26 mouse cellular contexts compared by ENCODE assay signal in genomic region chr3:57304484-57304883, GRCm38 (mm10). TPM values are rescaled to one million over a fixed set of nuclear protein-coding genes. Genes with fewer than 3 reads are reported as not detected.
DNase-seq lines count a peak whose midpoint lies in the region; ATAC-seq and TF ChIP-seq lines count a peak whose summit lies in the region.
"Had no signal": no experiment of that assay in that cellular context is flagged by ENCODE, and none has a peak within 500 bp of the region (broad histone marks: within the 10 kb centered on the region; RNA-seq: fewer than 3 reads in every experiment).

No protein-coding gene starts in this region.

- ATAC-seq in embryonic facial prominence, embryonic 12.5 days (ENCODE audit: insufficient number of reproducible peaks, insufficient read depth, low FRiP score, low TSS enrichment), result no peak
- no peak for ATAC-seq in kidney, embryonic 15.5 days (replicated peaks; ENCODE audit: low FRiP score)
- ATAC-seq in embryonic facial prominence, embryonic 13.5 days (ENCODE audit: insufficient number of reproducible peaks, insufficient read depth, low FRiP score, low TSS enrichment, low read depth), result no peak
- ATAC-seq: activated CD4-positive, CD25-positive, alpha-beta regulatory T cell, adult 4 months; forebrain, embryonic 14.5 days; hindbrain, postnatal 0 days; liver, postnatal 0 days; midbrain, embryonic 15.5 days had no signal

- no peak overlapping the region for H3K4me3 ChIP-seq in embryonic facial prominence, embryonic 12.5 days
- H3K4me3 ChIP-seq in embryonic facial prominence, embryonic 10.5 days, result no peak overlapping the region
- H3K4me3 ChIP-seq in kidney, adult 2 months (ENCODE audit: insufficient read depth, low read depth, low read length), result no peak overlapping the region
- H3K4me3 ChIP-seq in kidney, embryonic 15.5 days (replicated peaks), result no peak overlapping the region
- no peak overlapping the region for H3K4me3 ChIP-seq in C2C12 (ENCODE audit: insufficient read depth, poor library complexity, severe bottlenecking)
- H3K4me3 ChIP-seq in embryonic facial prominence, embryonic 13.5 days, result no peak overlapping the region
- H3K4me3 ChIP-seq: erythroblast, embryonic 14.5 days; midbrain, embryonic 15.5 days; neural tube, embryonic 13.5 days had no signal

- H3K4me2 ChIP-seq in embryonic facial prominence, embryonic 12.5 days (replicated peaks), result no peak overlapping the region
- H3K4me2 ChIP-seq in kidney, embryonic 15.5 days, result no peak overlapping the region
- H3K4me2 ChIP-seq in embryonic facial prominence, embryonic 13.5 days, result no peak overlapping the region
- H3K4me2 ChIP-seq: liver, embryonic 11.5 days; midbrain, embryonic 15.5 days; neural tube, embryonic 13.5 days had no signal

- WGBS in embryonic facial prominence, embryonic 12.5 days, result 42% methylated on average over 5 of the region's 5 CpGs
- WGBS in embryonic facial prominence, embryonic 10.5 days, result 64% methylated on average over 5 of the region's 5 CpGs
- 60% methylated on average over 5 of the region's 5 CpGs for WGBS in kidney, adult 2 months
- WGBS in kidney, embryonic 15.5 days, result 61% methylated on average over 5 of the region's 5 CpGs
- WGBS in embryonic facial prominence, embryonic 13.5 days, result 33% methylated on average over 5 of the region's 5 CpGs

- H3K9me3 ChIP-seq in embryonic facial prominence, embryonic 12.5 days, result no peaks in the 10 kb centered on the region
- H3K9me3 ChIP-seq in embryonic facial prominence, embryonic 10.5 days, result no peaks in the 10 kb centered on the region
- no peaks in the 10 kb centered on the region for H3K9me3 ChIP-seq in kidney, embryonic 15.5 days (replicated peaks)
- H3K9me3 ChIP-seq in embryonic facial prominence, embryonic 13.5 days, result no peaks in the 10 kb centered on the region
- H3K9me3 ChIP-seq: midbrain, embryonic 15.5 days; neural tube, embryonic 13.5 days had no signal

- no peak overlapping the region for H3K9ac ChIP-seq in embryonic facial prominence, embryonic 12.5 days
- no peak overlapping the region for H3K9ac ChIP-seq in kidney, embryonic 15.5 days
- H3K9ac ChIP-seq in embryonic facial prominence, embryonic 13.5 days, result no peak overlapping the region
- H3K9ac ChIP-seq: liver, postnatal 0 days; midbrain, embryonic 15.5 days; neural tube, embryonic 13.5 days had no signal

- H3K79me3 ChIP-seq in C2C12 (ENCODE audit: low read depth), result no peaks in the 10 kb centered on the region

- no peaks in the 10 kb centered on the region for H3K79me2 ChIP-seq in C2C12 (ENCODE audit: control insufficient read depth, insufficient read depth)

- no peak for DNase-seq in embryonic facial prominence, embryonic 10.5 days (ENCODE audit: low spot score)
- no peak for DNase-seq in kidney, adult 2 months
- DNase-seq in thymus, postnatal 36 days, result no peak
- DNase-seq in adrenal gland, adult 8-10 months, result no peak
- DNase-seq: adrenal gland, postnatal 10 days; cerebellum, adult 8-10 months; cerebellum, postnatal 36 days; gastrocnemius, postnatal 10 days; kidney, adult 11 months; liver, postnatal 0 days; retina, postnatal 1 day; right cerebral cortex, postnatal 25 days; thymus, postnatal 14 days had no signal

- H3ac ChIP-seq in C2C12 (ENCODE audit: control insufficient read depth, insufficient read length, low read depth), result no peak overlapping the region

- no peaks in the 10 kb centered on the region for H3K27me3 ChIP-seq in embryonic facial prominence, embryonic 12.5 days
- H3K27me3 ChIP-seq in embryonic facial prominence, embryonic 10.5 days (replicated peaks; ENCODE audit: low read depth, poor library complexity, severe bottlenecking), result no peaks in the 10 kb centered on the region
- H3K27me3 ChIP-seq in kidney, adult 2 months (replicated peaks; ENCODE audit: control insufficient read depth, insufficient read depth, low read length), result no peaks in the 10 kb centered on the region
- no peaks in the 10 kb centered on the region for H3K27me3 ChIP-seq in kidney, embryonic 15.5 days
- no peaks in the 10 kb centered on the region for H3K27me3 ChIP-seq in C2C12 (ENCODE audit: control insufficient read depth, insufficient read depth, insufficient read length)
- H3K27me3 ChIP-seq in embryonic facial prominence, embryonic 13.5 days, result no peaks in the 10 kb centered on the region
- H3K27me3 ChIP-seq: midbrain, embryonic 15.5 days; neural tube, embryonic 13.5 days had no signal

- peaks cover 16% of the 10 kb centered on the region; the same call in 1 of the 2 replicates for H3K4me1 ChIP-seq in embryonic facial prominence, embryonic 12.5 days
- H3K4me1 ChIP-seq in embryonic facial prominence, embryonic 10.5 days, result peaks cover 17% of the 10 kb centered on the region
- 0 out of 2 replicates have a peak, but pooled peaks cover 3% of the 10 kb centered on the region for H3K4me1 ChIP-seq in kidney, adult 2 months (ENCODE audit: control insufficient read depth, insufficient read depth, low read length)
- H3K4me1 ChIP-seq in kidney, embryonic 15.5 days, result peaks cover 2% of the 10 kb centered on the region; the same call in 1 of the 2 replicates
- peaks cover 26% of the 10 kb centered on the region for H3K4me1 ChIP-seq in embryonic facial prominence, embryonic 13.5 days
- H3K4me1 ChIP-seq: midbrain, embryonic 15.5 days; neural tube, embryonic 13.5 days had no signal

- H3K27ac ChIP-seq in embryonic facial prominence, embryonic 12.5 days, result peak overlapping the region; percentile 54; the same call in 1 of the 2 replicates
- H3K27ac ChIP-seq in embryonic facial prominence, embryonic 10.5 days (replicated peaks), result no peak overlapping the region
- H3K27ac ChIP-seq in kidney, adult 2 months (ENCODE audit: insufficient read depth, low read depth, low read length), result peak overlapping the region; percentile 31; the same call in 1 of the 2 replicates
- no peak overlapping the region for H3K27ac ChIP-seq in kidney, embryonic 15.5 days
- H3K27ac ChIP-seq in embryonic facial prominence, embryonic 13.5 days, result 0 out of 2 replicates have a peak overlapping the region, but pooled peaks have one; percentile 28
- H3K27ac ChIP-seq: hindbrain, postnatal 0 days; kidney, postnatal 0 days; midbrain, embryonic 15.5 days; neural tube, embryonic 13.5 days had no signal

- no peak for TF ChIP-seq CTCF in kidney, adult 2 months (conservative IDR thresholded peaks at IDR 0.05; ENCODE audit: insufficient read depth, insufficient read length, low read depth, low read length)
- TF ChIP-seq CTCF in C2C12 (IDR thresholded peaks at IDR 0.05; ENCODE audit: control insufficient read depth, insufficient read depth, insufficient read length), result no peak

- no peak for TF ChIP-seq POLR2A in kidney, adult 2 months (IDR thresholded peaks at IDR 0.05; ENCODE audit: low read depth, low read length)

- no peaks in the 10 kb centered on the region for H3K36me3 ChIP-seq in embryonic facial prominence, embryonic 12.5 days
- no peaks in the 10 kb centered on the region for H3K36me3 ChIP-seq in embryonic facial prominence, embryonic 10.5 days (replicated peaks)
- no peaks in the 10 kb centered on the region for H3K36me3 ChIP-seq in kidney, adult 2 months (ENCODE audit: control insufficient read depth, insufficient read depth, low read length)
- H3K36me3 ChIP-seq in kidney, embryonic 15.5 days, result no peaks in the 10 kb centered on the region
- H3K36me3 ChIP-seq in C2C12 (ENCODE audit: control insufficient read depth, insufficient read depth), result no peaks in the 10 kb centered on the region
- no peaks in the 10 kb centered on the region for H3K36me3 ChIP-seq in embryonic facial prominence, embryonic 13.5 days
- H3K36me3 ChIP-seq: midbrain, embryonic 15.5 days; neural tube, embryonic 13.5 days had no signal

TF ChIP-seq in C2C12, 6 proteins besides CTCF, POLR2A, EP300 and RAD21:
- TF ChIP-seq MYOG (IDR thresholded peaks at IDR 0.05; ENCODE audit: control insufficient read depth, extremely low read depth, insufficient read length), result no peak
- peak; percentile 73 for TF ChIP-seq USF1 (IDR thresholded peaks at IDR 0.05; ENCODE audit: low read depth)
- peak; percentile 89 for TF ChIP-seq FOSL1 (IDR thresholded peaks at IDR 0.05; ENCODE audit: insufficient read depth, low read length, poor library complexity, severe bottlenecking)
- TF ChIP-seq CEBPB (IDR thresholded peaks at IDR 0.05; ENCODE audit: low read depth), result peak; percentile 43
- no peak for TF ChIP-seq MYOD1 (IDR thresholded peaks at IDR 0.05; ENCODE audit: control insufficient read depth, insufficient read length, low read depth)
TF ChIP-seq in C2C12: peak in this region for 3.

RNA-seq across cellular contexts. Expression of gene Tm4sf1, which starts 2.7 kb away (rescaled TPM):
- polyA plus RNA-seq in embryonic facial prominence, embryonic 12.5 days (2016; fragmentation: Nextera tagmentation; extraction: Ambion mirVana), result 21.3 and 21.7 TPM in 2 replicates
- 4.1 and 7.9 TPM in 2 replicates for polyA plus RNA-seq in embryonic facial prominence, embryonic 10.5 days (2016; fragmentation: Nextera tagmentation; extraction: Ambion mirVana)
- 119 and 157 TPM in 2 replicates for polyA plus RNA-seq in kidney, adult 2 months (2012; rRNA removed)
- 199 and 212 TPM in 2 replicates for polyA plus RNA-seq in kidney, embryonic 15.5 days (2015; fragmentation: Nextera tagmentation; extraction: Ambion mirVana)
- polyA plus RNA-seq in C2C12 (2012; fragmentation: generic; extraction: Trizol), result 963 TPM
- polyA plus RNA-seq in embryonic facial prominence, embryonic 13.5 days (2015; fragmentation: Nextera tagmentation; extraction: Ambion mirVana), result 30.1 and 46.6 TPM in 2 replicates
- 10 to 100 TPM; 64.3 to 98.2 (median 76.0) TPM for total RNA-seq in adrenal gland, adult 8-10 months (2022)
- total RNA-seq: megakaryocyte progenitor cell, adult 5-6 weeks had no signal
- polyA plus RNA-seq: erythroblast, embryonic 14.5 days had no signal

Comparison
In these comparisons a context has a peak if more than half of its experiments do, and no peak if none do; other contexts are left out.
1. H3K27ac ChIP-seq: peak in embryonic facial prominence, embryonic 12.5 days (single experiment), kidney, adult 2 months (single experiment) and embryonic facial prominence, embryonic 13.5 days (single experiment); none in embryonic facial prominence, embryonic 10.5 days (single experiment) and kidney, embryonic 15.5 days (single experiment).